ENCODE assay signal across 8 mouse cellular contexts in the genomic region with DNA sequence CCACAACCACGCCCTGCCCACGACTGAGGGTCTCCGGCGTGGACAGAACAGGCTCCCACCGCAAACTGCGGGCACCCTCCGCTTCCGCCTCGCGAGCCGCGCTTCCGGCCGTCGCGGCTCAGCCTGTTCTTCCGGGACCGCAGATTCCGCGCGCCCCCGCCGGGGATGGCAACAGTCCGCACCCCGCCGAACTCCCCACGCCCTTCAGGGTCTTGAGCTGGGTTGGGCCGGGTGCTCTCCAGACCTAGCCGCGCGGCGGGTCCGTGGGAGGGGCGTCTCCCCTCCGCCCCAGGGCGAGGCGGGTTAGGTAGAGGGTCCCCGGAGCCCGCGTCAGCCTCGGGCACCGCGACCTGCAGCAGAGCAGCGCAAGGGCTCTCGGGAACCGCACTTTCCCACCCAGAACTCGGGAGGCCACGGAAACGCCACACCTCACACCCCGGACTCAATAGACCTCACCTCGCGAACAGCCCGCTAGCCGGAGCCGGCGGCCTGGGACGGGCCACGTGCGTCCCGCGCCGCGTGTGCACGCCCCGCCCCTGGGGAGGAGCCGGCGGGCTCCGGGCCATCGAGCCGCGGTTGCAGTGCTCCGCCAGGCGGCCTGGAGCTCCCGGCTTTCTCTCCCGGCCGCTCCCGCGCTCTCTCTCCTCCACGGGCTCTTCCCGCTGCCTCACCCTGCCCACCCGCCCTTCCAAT. TPM values are rescaled to one million over a fixed set of nuclear protein-coding genes. Genes with fewer than 3 reads are reported as not detected.
DNase-seq lines count a peak whose midpoint lies in the region; ATAC-seq and TF ChIP-seq lines count a peak whose summit lies in the region.

A gene (plus strand): TSS at position 377 of the 693 bp plus-strand sequence.
A gene (minus strand): TSS at position 514 of the 693 bp plus-strand sequence.

- WGBS in forebrain, embryonic 13.5 days = under 1% methylated on average over 74 of the region's 81 CpGs
- under 1% methylated on average over 78 of the region's 81 CpGs for WGBS in lung, embryonic 15.5 days
- under 1% methylated on average over 81 of the region's 81 CpGs for WGBS in olfactory bulb, adult 2 months

- H3K4me1 ChIP-seq in ES-E14 (ENCODE audit: control insufficient read depth in 2 of 2, insufficient read depth in 2 of 2, low read length in 2 of 2, poor library complexity in 1 of 2) = peaks cover 0 to 7% of the 10 kb centered on the region in 2 experiments; a peak in 1 of 4 replicates
- peaks cover 18% of the 10 kb centered on the region for H3K4me1 ChIP-seq in forebrain, embryonic 13.5 days
- H3K4me1 ChIP-seq in lung, embryonic 15.5 days = peaks cover 25% of the 10 kb centered on the region
- H3K4me1 ChIP-seq in olfactory bulb, adult 2 months (ENCODE audit: control insufficient read depth, insufficient read depth, low read length) = peaks cover 3% of the 10 kb centered on the region; the same call in 1 of the 2 replicates

- H3K27me3 ChIP-seq in forebrain, embryonic 13.5 days = no peaks in the 10 kb centered on the region
- no peaks in the 10 kb centered on the region for H3K27me3 ChIP-seq in lung, embryonic 15.5 days

- peak; percentile 83 for TF ChIP-seq POLR2A in olfactory bulb, adult 2 months (IDR thresholded peaks at IDR 0.05; ENCODE audit: insufficient read depth, low read depth, low read length)

- peak within 1 kb of the TSS; percentile 89 to 94 for H3K4me3 ChIP-seq in ES-E14 (ENCODE audit: insufficient read depth in 1 of 2, low read depth in 1 of 2, low read length in 2 of 2, poor library complexity in 1 of 2, severe bottlenecking in 1 of 2)
- H3K4me3 ChIP-seq in forebrain, embryonic 13.5 days = peak within 1 kb of the TSS; percentile 86
- peak within 1 kb of the TSS; percentile 91 for H3K4me3 ChIP-seq in layer of hippocampus, adult 2 months
- H3K4me3 ChIP-seq in lung, embryonic 15.5 days = peak within 1 kb of the TSS; percentile 89
- peak within 1 kb of the TSS; percentile 58 for H3K4me3 ChIP-seq in olfactory bulb, adult 2 months (ENCODE audit: insufficient read depth, low read depth, low read length)

- peak; percentile 63 for DNase-seq in ES-E14 (ENCODE audit: low read depth, low spot score)
- peak; percentile 89 to 90 for DNase-seq in heart, postnatal 14 days
- peak; percentile 61 to 79 for DNase-seq in layer of hippocampus, adult 2 months (ENCODE audit: low spot score in 2 of 2)
- DNase-seq in thymus, postnatal 0 days (ENCODE audit: low spot score) = peak; percentile 78

- intact Hi-C loops in heart, postnatal 14 days (cut with DNase I) = no loop called here

- peaks cover 4% of the 10 kb centered on the region; the same call in 1 of the 2 replicates for H3K36me3 ChIP-seq in ES-E14 (ENCODE audit: control insufficient read depth, insufficient read depth, low read length, poor library complexity, severe bottlenecking)
- H3K36me3 ChIP-seq in forebrain, embryonic 13.5 days (ENCODE audit: poor library complexity, severe bottlenecking) = peaks cover 28% of the 10 kb centered on the region
- peaks cover 21% of the 10 kb centered on the region for H3K36me3 ChIP-seq in lung, embryonic 15.5 days

- peak; percentile 73 for ATAC-seq in cerebellum, adult (ENCODE audit: insufficient number of reproducible peaks, low FRiP score, low TSS enrichment)
- peak; percentile 98 for ATAC-seq in forebrain, embryonic 13.5 days
- peak; percentile 95 for ATAC-seq in lung, embryonic 15.5 days (ENCODE audit: borderline replicate concordance, extremely low read depth, low FRiP score, low TSS enrichment)

- H3K4me2 ChIP-seq in forebrain, embryonic 13.5 days = peak within 1 kb of the TSS; percentile 93
- peak within 1 kb of the TSS; percentile 97 for H3K4me2 ChIP-seq in lung, embryonic 15.5 days

- peak within 1 kb of the TSS; percentile 85 for H3K27ac ChIP-seq in ES-E14 (ENCODE audit: insufficient read depth, low read depth, low read length, poor library complexity, severe bottlenecking)
- H3K27ac ChIP-seq in forebrain, embryonic 13.5 days = peak within 1 kb of the TSS; percentile 80
- H3K27ac ChIP-seq in layer of hippocampus, adult 2 months = peak within 1 kb of the TSS; percentile 91
- peak within 1 kb of the TSS; percentile 92 for H3K27ac ChIP-seq in lung, embryonic 15.5 days
- no peak within 1 kb of the TSS; the same call in 1 of the 2 replicates for H3K27ac ChIP-seq in olfactory bulb, adult 2 months (ENCODE audit: insufficient read depth, low read depth, low read length)

- TF ChIP-seq CTCF in layer of hippocampus, adult 2 months (conservative IDR thresholded peaks at IDR 0.05) = peak; percentile 67
- 0 out of 2 replicates have a peak, but pooled peaks have one; percentile 7 for TF ChIP-seq CTCF in olfactory bulb, adult 2 months (IDR thresholded peaks at IDR 0.05; ENCODE audit: insufficient read depth, low read depth, low read length)

- H3K9ac ChIP-seq in ES-E14 (ENCODE audit: insufficient read depth, low read depth, low read length, poor library complexity, severe bottlenecking) = peak within 1 kb of the TSS; percentile 98
- peak within 1 kb of the TSS; percentile 88 for H3K9ac ChIP-seq in forebrain, embryonic 13.5 days
- H3K9ac ChIP-seq in lung, embryonic 15.5 days = peak within 1 kb of the TSS; percentile 88

- in situ Hi-C loops in ES-E14 (cut with MboI; ENCODE audit: low sequenced_read_pairs in 2 of 2, unreplicated experiment in 2 of 2) = no loop called here

- no peaks in the 10 kb centered on the region for H3K9me3 ChIP-seq in ES-E14 (ENCODE audit: control insufficient read depth, insufficient read depth, low read depth, low read length)
- no peaks in the 10 kb centered on the region for H3K9me3 ChIP-seq in forebrain, embryonic 13.5 days (replicated peaks)
- H3K9me3 ChIP-seq in lung, embryonic 15.5 days = no peaks in the 10 kb centered on the region

TF ChIP-seq in ES-E14, 5 proteins besides CTCF, POLR2A, EP300 and RAD21:
- TF ChIP-seq HCFC1 (IDR thresholded peaks at IDR 0.05; ENCODE audit: borderline replicate concordance, insufficient read depth, low read length) = no peak; the same call in 1 of the 2 replicates
- TF ChIP-seq MAFK (IDR thresholded peaks at IDR 0.05; ENCODE audit: insufficient read depth, low read depth, low read length) = no peak
- TF ChIP-seq ZC3H11A (IDR thresholded peaks at IDR 0.05; ENCODE audit: borderline replicate concordance, low read depth, low read length) = peak; percentile 57; the same call in 1 of the 2 replicates

RNA-seq across cellular contexts. Expression of the first gene that starts in this region (rescaled TPM):
- 16.2 and 20.2 TPM in 2 replicates for total RNA-seq in ES-E14 (2012; rRNA removed)
- 5.8 and 6.3 TPM in 2 replicates for polyA plus RNA-seq in forebrain, embryonic 13.5 days (2015; fragmentation: Nextera tagmentation; extraction: Ambion mirVana)
- 10 to 100 TPM; 10.6 to 10.7 TPM for total RNA-seq in heart, postnatal 14 days (2021)
- 10 to 100 TPM in 1 of 2 experiments, 1 to 10 TPM in 1; 8.9 to 11.5 TPM for total RNA-seq in layer of hippocampus, adult 2 months (2021)
- 8.7 and 9.0 TPM in 2 replicates for polyA plus RNA-seq in lung, embryonic 15.5 days (2015; fragmentation: Nextera tagmentation; extraction: Ambion mirVana)
- polyA plus RNA-seq in olfactory bulb, adult 2 months (2012; ENCODE audit: insufficient read depth, insufficient read length, low replicate concordance, missing spikeins) = not detected in 2 replicates
- 3.0 and 3.1 TPM in 2 replicates for polyA plus RNA-seq in thymus, postnatal 0 days (2015; fragmentation: Nextera tagmentation; extraction: Ambion mirVana)

RNA-seq across cellular contexts. Expression of the second gene that starts in this region (rescaled TPM):
- total RNA-seq in ES-E14 (2012; rRNA removed) = 7.2 and 7.7 TPM in 2 replicates
- polyA plus RNA-seq in forebrain, embryonic 13.5 days (2015; fragmentation: Nextera tagmentation; extraction: Ambion mirVana) = 2.3 and 2.9 TPM in 2 replicates
- total RNA-seq in heart, postnatal 14 days (2021) = 1 to 10 TPM; 5.3 to 6.0 TPM
- total RNA-seq in layer of hippocampus, adult 2 months (2021) = 1 to 10 TPM; 7.4 to 7.5 TPM
- polyA plus RNA-seq in lung, embryonic 15.5 days (2015; fragmentation: Nextera tagmentation; extraction: Ambion mirVana) = 2.8 and 3.6 TPM in 2 replicates
- not detected in 2 replicates for polyA plus RNA-seq in olfactory bulb, adult 2 months (2012; ENCODE audit: insufficient read depth, insufficient read length, low replicate concordance, missing spikeins)
- 2.0 and 2.4 TPM in 2 replicates for polyA plus RNA-seq in thymus, postnatal 0 days (2015; fragmentation: Nextera tagmentation; extraction: Ambion mirVana)
